Mouse (Mus musculus) cerebellum, adult 11 months (tissue): ENCODE results near the gene Ostm1.

Experiments
- DNase-seq: peaks from one replicate; pipeline ENCODE4 v3.0.0; 2022

The Ostm1 gene

DNA sequence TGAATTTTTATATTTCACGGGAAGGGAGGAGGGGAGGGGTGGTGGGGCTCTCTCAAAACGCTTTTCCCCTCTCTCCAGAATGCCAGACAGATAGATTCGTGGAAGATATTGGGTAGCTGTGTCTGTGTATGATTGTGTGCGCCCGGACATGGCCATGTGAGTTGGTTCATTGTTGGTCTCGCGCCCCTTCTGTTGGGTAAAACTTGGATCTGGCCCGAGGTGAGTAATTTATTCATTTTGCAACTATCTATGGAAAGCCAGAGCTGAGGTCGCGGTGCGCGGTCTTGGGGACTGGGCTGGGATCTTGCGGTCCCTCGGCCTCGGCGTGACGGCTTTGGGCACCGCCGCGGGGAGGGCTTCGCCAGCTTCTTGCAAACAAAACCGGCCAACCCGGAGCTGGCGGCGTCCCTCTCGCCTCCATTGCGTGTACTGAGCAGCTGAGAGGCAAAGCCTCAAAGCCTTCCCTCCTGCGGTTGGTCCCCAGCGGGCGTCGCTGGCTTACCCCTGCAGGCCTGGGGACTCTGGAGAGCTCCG lies 347 bp downstream of the Ostm1 start:
- no peak for DNase-seq

GRCm38 (mm10) chr10:42584436-42584983 lies 888 bp downstream of the Ostm1 start:
- no peak for DNase-seq

DNA sequence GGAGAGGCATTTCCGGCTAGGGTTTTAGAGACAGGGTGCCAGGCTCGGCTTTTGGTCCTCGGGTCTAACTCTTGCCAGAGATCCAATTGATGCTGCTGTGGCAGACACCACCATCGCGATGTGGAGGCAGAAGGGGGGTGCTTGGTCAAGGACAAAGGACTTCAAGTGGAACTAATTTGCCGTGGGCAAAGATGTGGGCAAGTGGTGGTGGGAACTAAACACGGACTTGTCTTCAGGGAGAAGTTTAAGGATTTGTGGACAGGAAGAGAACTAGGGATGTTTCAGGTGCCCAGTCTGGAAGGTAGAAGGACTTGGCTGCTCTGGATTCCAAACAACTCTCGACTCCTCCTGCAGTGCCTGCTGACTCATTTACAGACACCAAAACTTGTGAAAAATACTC lies 1.5 kb downstream of the Ostm1 start:
- DNase-seq: no peak

GRCm38 (mm10) chr10:42585596-42586305 lies 2.1 kb downstream of the Ostm1 start:
- no peak for DNase-seq

DNA sequence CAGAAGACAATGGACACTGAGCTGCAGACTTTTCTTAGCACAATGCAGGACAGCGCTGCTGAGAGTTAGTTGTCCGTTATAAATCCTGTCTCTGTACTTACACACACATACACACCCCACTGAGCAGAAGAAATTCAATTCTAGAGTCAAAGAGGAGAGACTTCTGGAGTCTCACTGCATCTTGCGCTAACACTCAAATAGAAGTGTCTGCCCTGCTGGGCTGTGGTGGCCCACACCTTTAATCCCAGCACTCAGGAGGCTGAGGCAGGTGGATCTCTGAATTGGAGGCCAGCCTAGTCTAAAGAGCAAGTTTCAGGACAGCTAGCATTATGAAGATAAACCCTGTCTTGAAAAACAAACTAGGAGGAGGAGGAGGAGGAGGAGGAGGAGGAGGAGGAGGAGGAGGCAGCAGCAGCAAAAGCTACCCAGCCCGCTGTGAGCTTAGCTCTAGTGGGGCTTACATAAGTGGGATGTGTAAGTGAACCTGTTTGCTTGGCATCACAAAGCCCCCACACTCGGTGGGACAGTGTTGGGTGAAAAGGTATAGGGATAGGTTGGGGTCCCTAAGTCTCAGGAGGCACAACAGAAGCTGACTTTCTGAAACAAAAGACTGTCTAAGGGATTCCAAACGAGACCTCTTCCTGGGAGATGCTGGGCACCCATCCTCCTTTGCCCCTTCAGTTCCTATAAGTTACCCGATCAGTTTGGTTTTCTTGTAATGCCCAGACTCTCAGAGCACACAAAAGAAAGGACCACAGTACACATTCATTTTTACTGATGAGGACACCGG lies 4.5 kb downstream of the Ostm1 start:
- DNase-seq: no peak

DNA sequence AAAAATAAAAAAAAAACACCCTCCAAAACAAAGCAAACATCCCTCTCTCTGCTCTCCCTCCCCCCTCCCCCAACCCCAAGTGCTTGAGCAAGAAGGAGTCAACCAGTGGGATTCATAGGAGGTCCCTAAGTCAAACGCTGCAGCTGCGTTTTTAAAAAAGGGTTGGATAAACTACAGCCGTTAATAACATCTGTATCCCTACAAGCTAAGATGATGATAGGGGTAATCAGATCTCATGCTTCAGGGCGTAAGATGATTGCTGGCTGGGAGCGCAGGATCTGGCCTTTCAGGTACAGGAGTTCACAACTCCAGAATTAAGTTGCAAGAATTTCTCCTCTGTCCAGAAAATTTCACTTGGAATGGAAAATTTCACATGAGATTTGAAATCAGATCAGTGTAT lies 5.9 kb downstream of the Ostm1 start:
- DNase-seq: no peak

GRCm38 (mm10) chr10:42590261-42591184 lies 6.9 kb downstream of the Ostm1 start:
- no peak for DNase-seq

DNA sequence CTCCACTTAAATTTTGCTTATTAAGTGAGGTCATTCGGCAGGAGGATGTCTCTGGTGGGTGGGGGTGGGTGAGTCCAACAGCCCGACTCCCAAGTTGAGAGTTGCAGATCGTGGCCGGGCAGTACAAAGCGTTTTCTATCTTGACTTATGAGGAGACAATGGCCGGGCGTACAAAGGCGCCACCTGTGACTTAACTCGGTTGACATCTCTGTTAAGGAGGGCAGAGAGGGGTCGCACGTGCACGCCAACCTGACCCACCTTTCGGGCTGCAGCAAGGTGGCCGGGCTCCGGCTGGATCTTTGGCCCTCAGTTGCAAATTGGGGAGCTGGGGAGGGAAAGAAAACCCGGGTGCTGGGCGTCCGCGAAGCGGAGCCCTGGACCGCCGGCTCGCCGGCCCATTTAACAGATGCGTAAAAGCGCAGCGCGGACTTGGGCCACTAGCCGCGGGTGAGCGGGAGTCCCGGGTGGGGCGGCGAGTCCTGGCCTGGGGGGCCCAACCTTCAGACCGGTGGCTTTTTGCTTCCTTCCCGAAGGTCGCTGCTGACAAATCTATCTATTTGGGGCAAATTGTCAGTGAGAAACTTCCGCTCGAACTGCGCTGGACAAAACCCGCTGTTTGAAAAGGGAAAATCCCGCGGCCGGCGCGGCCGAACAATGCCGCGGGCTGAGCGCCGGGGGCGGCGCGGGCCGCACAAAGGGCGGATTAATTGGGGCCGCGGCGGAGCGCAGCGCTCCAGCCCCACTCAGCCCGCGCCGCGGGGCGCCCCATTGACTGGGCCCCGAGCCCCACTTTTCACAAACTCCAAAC lies 7.8 kb downstream of the Ostm1 start:
- no peak for DNase-seq

DNA sequence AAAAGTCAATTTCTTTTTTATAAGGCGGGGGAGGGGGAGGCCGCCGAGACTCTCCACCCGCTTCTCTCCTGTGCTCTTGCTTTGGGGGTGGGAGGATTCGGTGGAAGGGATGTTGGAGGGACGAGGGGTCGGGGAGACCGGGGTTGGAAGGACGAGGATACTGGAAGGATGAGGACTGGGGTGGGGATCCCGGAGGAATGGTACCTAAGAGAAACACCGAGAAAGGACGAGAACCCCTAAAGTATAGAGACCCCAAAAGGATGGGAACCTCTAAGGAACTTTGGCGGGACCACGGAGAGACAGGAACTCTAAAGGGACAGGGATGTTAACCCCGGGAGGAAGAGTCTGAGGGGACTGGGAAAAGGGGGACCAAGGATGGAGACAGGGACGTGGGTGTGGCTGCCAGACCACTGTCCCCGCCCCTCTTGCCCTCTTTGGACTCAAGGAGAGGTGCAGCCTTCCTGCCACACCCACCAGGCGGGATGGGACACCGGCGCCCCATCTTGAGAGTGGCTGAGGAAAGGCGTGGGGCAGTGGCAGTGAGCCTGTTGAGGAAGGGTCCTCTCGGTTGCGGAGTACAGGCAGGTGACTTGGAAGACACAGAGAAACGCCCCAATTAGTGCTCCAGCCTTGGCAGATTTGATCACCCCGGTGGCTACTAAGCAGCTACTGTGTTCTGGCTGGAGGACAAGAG lies 8.5 kb downstream of the Ostm1 start:
- DNase-seq: no peak

DNA sequence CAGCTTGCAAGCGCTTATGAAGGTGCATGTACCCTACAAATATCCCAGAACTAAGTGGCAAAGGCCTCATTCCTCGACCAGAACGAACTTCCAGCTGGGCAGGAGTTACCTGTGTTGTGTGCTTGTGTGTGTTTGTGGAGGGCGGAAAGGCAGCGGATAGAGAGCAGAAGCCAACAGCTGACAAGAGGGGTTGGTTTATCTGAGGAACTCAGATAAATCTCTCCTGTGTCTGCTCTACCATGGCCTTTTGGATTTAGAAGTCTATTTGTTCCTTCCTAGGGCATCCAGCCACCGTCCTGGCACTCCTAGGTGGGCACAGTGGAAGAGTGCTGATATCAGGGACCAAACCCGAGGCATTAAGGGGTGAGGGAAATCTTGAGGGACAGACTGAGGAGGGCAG lies 9.6 kb downstream of the Ostm1 start:
- no peak for DNase-seq

DNA sequence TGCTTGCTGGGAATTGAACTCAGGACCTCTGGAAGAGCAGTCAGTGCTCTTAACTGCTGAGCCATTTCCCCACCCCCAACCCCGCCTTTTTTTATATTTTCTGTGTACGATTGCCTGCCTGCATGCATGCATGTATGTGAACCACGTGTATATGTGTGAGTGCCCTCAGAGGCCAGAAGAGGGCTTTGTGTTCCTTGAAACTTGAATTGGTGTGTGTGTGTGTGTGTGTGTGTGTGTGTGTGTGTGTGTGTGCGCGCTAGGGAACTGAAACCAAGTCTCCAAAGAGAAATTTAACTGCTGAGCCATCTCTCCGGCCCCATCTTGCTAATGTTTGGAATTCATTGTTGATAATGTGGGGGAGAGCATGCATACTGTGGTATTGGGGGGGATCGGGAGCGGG lies 15.0 kb downstream of the Ostm1 start:
- DNase-seq: no peak

DNA sequence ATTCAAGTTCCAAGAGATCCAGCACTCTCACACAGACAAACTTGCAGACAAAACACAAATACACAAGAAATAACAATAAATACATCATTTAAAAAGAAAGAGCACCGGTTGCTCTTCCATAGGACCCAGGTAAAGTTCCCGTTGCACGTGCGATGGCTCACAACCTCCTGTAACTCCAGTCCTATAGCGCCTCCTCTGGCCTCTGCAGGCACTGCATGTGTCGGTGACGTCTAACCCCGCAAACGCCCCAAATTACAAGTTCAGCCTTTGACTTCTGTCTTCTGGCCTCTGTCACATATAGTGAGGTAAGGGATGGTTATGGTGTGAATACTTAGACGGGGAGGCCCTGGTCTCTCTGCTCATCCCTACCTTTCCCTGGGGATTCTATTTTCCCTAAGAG lies 17.9 kb downstream of the Ostm1 start:
- DNase-seq: no peak

GRCm38 (mm10) chr10:42604874-42605273 lies 21.3 kb downstream of the Ostm1 start:
- no peak for DNase-seq

DNA sequence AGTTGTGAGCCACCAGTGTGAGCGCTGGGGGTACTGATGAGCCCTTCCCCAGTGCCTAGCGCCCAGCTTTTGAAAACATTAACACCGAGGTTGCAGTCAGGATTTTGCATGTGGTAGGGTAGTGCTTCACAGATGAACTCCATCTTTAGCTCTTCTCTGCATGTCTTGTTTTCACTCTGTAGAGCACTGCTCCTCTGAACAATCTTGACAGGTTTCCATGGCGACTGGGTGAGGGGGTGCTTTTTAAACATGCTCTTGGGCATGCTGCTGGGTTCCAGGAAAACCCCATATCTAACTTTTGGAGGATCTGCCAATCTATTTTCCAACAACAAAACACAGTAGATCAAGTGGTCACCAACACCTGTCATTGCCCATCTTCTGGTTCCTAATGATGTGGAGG lies 23.1 kb downstream of the Ostm1 start:
- no peak for DNase-seq

- no peak for DNase-seq
These were observed 29.5 kb downstream of the Ostm1 start for GRCm38 (mm10) chr10:42613075-42613474.

GRCm38 (mm10) chr10:42613639-42614381 lies 30.2 kb downstream of the Ostm1 start:
- DNase-seq: no peak

DNA sequence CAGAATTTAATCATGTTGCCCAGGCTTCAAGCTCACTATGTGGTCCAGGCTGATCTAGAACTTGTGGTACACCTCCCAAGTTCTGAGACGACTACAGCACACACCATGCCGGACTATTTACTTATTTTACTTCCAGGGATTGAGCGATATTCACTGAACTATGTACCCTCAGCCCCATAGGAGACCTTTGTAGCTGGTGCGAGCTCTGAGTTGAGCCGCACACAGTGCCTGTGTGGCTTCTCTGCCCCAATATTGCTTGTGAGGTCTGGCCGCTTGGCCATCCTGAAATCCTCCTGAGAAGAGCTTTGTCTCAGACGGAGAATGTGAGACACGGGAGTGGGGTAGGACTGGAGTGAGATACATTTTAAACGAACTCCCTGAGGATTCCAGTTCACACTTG lies 31.1 kb downstream of the Ostm1 start:
- no peak for DNase-seq

GRCm38 (mm10) chr10:42618291-42618690 lies 34.7 kb downstream of the Ostm1 start:
- no peak for DNase-seq

GRCm38 (mm10) chr10:42625907-42626306 lies 42.3 kb downstream of the Ostm1 start:
- no peak for DNase-seq

- DNase-seq: no peak
These were observed 47.2 kb downstream of the Ostm1 start for GRCm38 (mm10) chr10:42630596-42631355.
